ENCODE assay signal across 8 mouse cellular contexts in the genomic region with DNA sequence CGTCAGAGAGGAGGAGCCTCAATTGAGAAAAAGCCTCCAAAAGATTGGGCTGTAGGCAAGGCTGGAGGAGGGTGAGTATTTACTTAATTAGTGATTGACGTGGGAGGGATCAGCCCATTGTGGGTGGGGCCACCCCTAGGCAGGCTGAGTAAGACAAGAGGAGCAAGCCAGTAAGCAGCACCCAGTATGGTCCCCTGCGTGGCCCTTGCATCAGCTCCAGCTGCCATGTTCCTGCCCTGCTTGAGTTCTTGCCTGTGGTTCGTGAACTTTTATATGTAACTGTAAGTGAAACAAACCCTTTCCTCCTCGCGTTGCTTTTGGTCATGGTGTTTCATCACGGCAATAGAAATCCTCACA. TPM values are rescaled to one million over a fixed set of nuclear protein-coding genes. Genes with fewer than 3 reads are reported as not detected.
DNase-seq lines count a peak whose midpoint lies in the region; ATAC-seq lines count a peak whose summit lies in the region.

A gene (minus strand): TSS at position 27 of the 357 bp plus-strand sequence.

- H3K36me3 ChIP-seq in kidney, embryonic 15.5 days = no peaks in the 10 kb centered on the region
- H3K36me3 ChIP-seq in embryonic facial prominence, embryonic 13.5 days = no peaks in the 10 kb centered on the region

- H3K9ac ChIP-seq in kidney, embryonic 15.5 days = no peak within 1 kb of the TSS
- H3K9ac ChIP-seq in embryonic facial prominence, embryonic 13.5 days = no peak within 1 kb of the TSS

- no peak within 1 kb of the TSS for H3K4me2 ChIP-seq in kidney, embryonic 15.5 days
- H3K4me2 ChIP-seq in embryonic facial prominence, embryonic 13.5 days = peak within 1 kb of the TSS; percentile 21

- ATAC-seq in kidney, embryonic 15.5 days (replicated peaks; ENCODE audit: low FRiP score) = peak; percentile 62; the same call in 1 of the 2 replicates
- ATAC-seq in embryonic facial prominence, embryonic 13.5 days (ENCODE audit: insufficient number of reproducible peaks, insufficient read depth, low FRiP score, low TSS enrichment, low read depth) = no peak
- peak; percentile 43 to 68 for ATAC-seq in hematopoietic stem cell, adult 5-6 weeks (replicated peaks in 1 of 2; ENCODE audit: insufficient read depth in 1 of 2, low FRiP score in 2 of 2, low TSS enrichment in 1 of 2, low read depth in 1 of 2, poor library complexity in 2 of 2, severe bottlenecking in 2 of 2)
- 0 out of 2 replicates have a peak, but pooled peaks have one; percentile 27 for ATAC-seq in megakaryocyte, adult 5-6 weeks (ENCODE audit: poor library complexity, severe bottlenecking)

- no peaks in the 10 kb centered on the region for H3K4me1 ChIP-seq in kidney, embryonic 15.5 days
- H3K4me1 ChIP-seq in embryonic facial prominence, embryonic 13.5 days = no peaks in the 10 kb centered on the region

- no peaks in the 10 kb centered on the region for H3K27me3 ChIP-seq in kidney, embryonic 15.5 days
- no peaks in the 10 kb centered on the region for H3K27me3 ChIP-seq in embryonic facial prominence, embryonic 13.5 days

- no peak for DNase-seq in kidney, postnatal 36 days
- no peak for DNase-seq in urinary bladder, postnatal 14 days (ENCODE audit: low spot score)
- no peak for DNase-seq in kidney, adult 8-10 months
- DNase-seq in ovary, postnatal 10 days (ENCODE audit: low spot score) = no peak

- H3K9me3 ChIP-seq in kidney, embryonic 15.5 days (replicated peaks) = no peaks in the 10 kb centered on the region
- H3K9me3 ChIP-seq in embryonic facial prominence, embryonic 13.5 days = no peaks in the 10 kb centered on the region

- H3K27ac ChIP-seq in kidney, embryonic 15.5 days = no peak within 1 kb of the TSS
- H3K27ac ChIP-seq in embryonic facial prominence, embryonic 13.5 days = no peak within 1 kb of the TSS

- no peak within 1 kb of the TSS for H3K4me3 ChIP-seq in kidney, embryonic 15.5 days (replicated peaks)
- H3K4me3 ChIP-seq in embryonic facial prominence, embryonic 13.5 days = no peak within 1 kb of the TSS

- WGBS in kidney, embryonic 15.5 days = 64% methylated on average over 7 of the region's 7 CpGs
- WGBS in embryonic facial prominence, embryonic 13.5 days = 50% methylated on average over 7 of the region's 7 CpGs

RNA-seq across cellular contexts. Expression of the gene that starts here (rescaled TPM):
- 10.6 and 20.1 TPM in 2 replicates for polyA plus RNA-seq in kidney, embryonic 15.5 days (2015; fragmentation: Nextera tagmentation; extraction: Ambion mirVana)
- polyA plus RNA-seq in embryonic facial prominence, embryonic 13.5 days (2015; fragmentation: Nextera tagmentation; extraction: Ambion mirVana) = 10.8 and 15.7 TPM in 2 replicates
- 0.30 and 3.3 TPM in 2 replicates for total RNA-seq in hematopoietic stem cell, adult 5-6 weeks (2017)
- 0.91 TPM in 1 of 2 replicates, not detected in the other for total RNA-seq in megakaryocyte, adult 5-6 weeks (2015)
- 0.07 and 0.33 TPM in 2 replicates for total RNA-seq in megakaryocyte, adult 5-6 weeks (2017)

Comparison
In these comparisons a context has a peak if more than half of its experiments do, and no peak if none do; other contexts are left out.
1. Peak in ATAC-seq in megakaryocyte, adult 5-6 weeks; RNA of the gene not detected or under 1 TPM.